Mouse (Mus musculus) kidney, embryonic 14.5 days (tissue): ENCODE measurements around the gene Supt3. TPM values are rescaled to one million over a fixed set of nuclear protein-coding genes. Genes with fewer than 3 reads are reported as not detected.

ENCODE experiments used
- ATAC-seq: fragments of 200-750 bp; cut with Nextera tagmentation; 2 replicates; pipeline ENCODE4 v1.8.0; 2017; ENCODE audit warnings: moderate number of reproducible peaks, mild to moderate bottlenecking, moderate TSS enrichment, moderate library complexity; ENCODE audit not compliant: low FRiP score, low TSS enrichment
- H3K27ac ChIP-seq: fragments of 300-500 bp; sonication (generic); 2 replicates; pipeline ENCODE4 v1.5.1; 2014; ENCODE audit warnings: low read depth, mild to moderate bottlenecking, low read length, moderate library complexity, mixed read lengths
- H3K27me3 ChIP-seq: fragments of 300-500 bp; sonication (generic); 2 replicates; pipeline ENCODE4 v1.6.1; 2014; ENCODE audit warnings: mild to moderate bottlenecking, low read length; ENCODE audit not compliant: control insufficient read depth, insufficient read depth
- H3K36me3 ChIP-seq: fragments of 300-500 bp; sonication (generic); 2 replicates; pipeline ENCODE4 v1.6.1; 2014; ENCODE audit warnings: low read length, mixed read lengths; ENCODE audit not compliant: control insufficient read depth, insufficient read depth
- H3K4me1 ChIP-seq: fragments of 300-500 bp; sonication (generic); 2 replicates; pipeline ENCODE4 v1.6.1; 2014; ENCODE audit warnings: low read length, mixed read lengths; ENCODE audit not compliant: control insufficient read depth, insufficient read depth
- H3K4me2 ChIP-seq: fragments of 300-500 bp; sonication (generic); replicated peaks from 2 replicates; pipeline ENCODE4 v1.6.1; 2014; ENCODE audit warnings: low read depth, mild to moderate bottlenecking, low read length
- H3K4me3 ChIP-seq: fragments of 300-500 bp; sonication (generic); 2 replicates; pipeline ENCODE4 v1.5.1; 2014; ENCODE audit warnings: mild to moderate bottlenecking, low read length
- H3K9ac ChIP-seq: fragments of 300-500 bp; sonication (generic); 2 replicates; pipeline ENCODE4 v1.6.1; 2014; ENCODE audit warnings: low read depth, mild to moderate bottlenecking, low read length, moderate library complexity
- H3K9me3 ChIP-seq: fragments of 300-500 bp; sonication (generic); 2 replicates; pipeline ENCODE4 v1.6.1; 2016; ENCODE audit warnings: low read length; ENCODE audit not compliant: control insufficient read depth
- WGBS: fragments of 180-500 bp; shearing (Covaris S2); extraction: QIAGEN DNeasy Blood & Tissue Kit; methylation state at CpG from one replicate; pipeline ENCODE4 v1.1.7; 2014; 5-methylcytosine and 5-hydroxymethylcytosine counted together
- polyA plus RNA-seq: library from polyadenylated mRNA; unstranded; fragments of >200 nt; fragmentation: Nextera tagmentation; extraction: Ambion mirVana; gene quantifications from 2 replicates; pipeline ENCODE4 v1.2.1, GENCODE M21; 2014

Supt3 gene
- polyA plus RNA-seq, 1 experiment from 2014 or later = 26.5 TPM

DNA sequence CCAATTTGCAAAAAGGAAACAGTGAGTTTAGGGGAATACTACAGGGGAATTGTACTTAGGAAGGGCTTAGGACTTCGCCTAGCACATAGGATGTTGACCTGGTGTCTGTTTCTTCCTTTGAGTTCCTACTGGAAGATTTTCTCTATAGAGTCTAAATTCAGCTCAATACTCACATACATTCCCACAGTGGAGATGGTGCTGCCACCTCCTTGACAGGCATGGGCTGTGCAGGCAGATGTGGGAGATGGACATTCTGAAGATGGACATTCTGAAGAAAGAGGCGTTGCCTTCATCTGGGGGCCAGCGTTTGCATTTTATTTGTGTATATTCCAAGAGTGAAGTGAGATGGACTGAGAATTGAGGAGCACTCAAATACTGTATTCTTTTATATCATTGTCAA, 269.6 kb downstream of the Supt3 start:
- no peak overlapping the region for H3K4me2 ChIP-seq
- WGBS = 93% methylated on average over 3 of the region's 3 CpGs
- H3K27ac ChIP-seq = no peak overlapping the region
- H3K36me3 ChIP-seq = no peaks in the 10 kb centered on the region
- H3K9ac ChIP-seq = no peak overlapping the region
- H3K4me3 ChIP-seq = no peak overlapping the region
- no peak for ATAC-seq
- H3K9me3 ChIP-seq = no peaks in the 10 kb centered on the region
- no peaks in the 10 kb centered on the region for H3K27me3 ChIP-seq
- no peaks in the 10 kb centered on the region for H3K4me1 ChIP-seq

DNA sequence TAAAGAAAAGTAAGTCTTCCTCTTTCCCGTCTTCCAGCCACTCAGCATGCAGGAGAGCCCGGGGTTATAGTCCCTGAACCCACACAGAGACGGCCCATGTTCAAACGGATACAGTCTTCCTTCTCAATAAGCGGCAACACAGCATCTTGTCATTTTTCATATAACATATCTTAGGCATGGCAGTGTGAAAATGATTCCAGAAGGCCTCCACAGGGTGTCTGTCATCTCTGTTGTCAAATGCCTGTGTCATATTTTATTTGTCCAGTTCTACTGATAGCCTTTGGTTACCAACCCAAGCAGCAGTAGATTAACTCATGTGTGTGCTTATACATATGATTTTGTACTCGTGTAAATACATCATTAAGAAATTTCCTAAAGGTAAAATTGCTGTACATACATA, 270.3 kb downstream of the Supt3 start:
- ATAC-seq = no peak
- Histone ChIP-seq H3K27me3 (no peaks in the 10 kb centered on the region), H3K9ac (no peak overlapping the region), H3K4me3 (no peak overlapping the region), H3K4me1 (no peaks in the 10 kb centered on the region), H3K27ac (no peak overlapping the region), H3K36me3 (no peaks in the 10 kb centered on the region), H3K9me3 (no peaks in the 10 kb centered on the region), H3K4me2 (no peak overlapping the region)
- WGBS = 89% methylated on average over 6 of the region's 6 CpGs

DNA sequence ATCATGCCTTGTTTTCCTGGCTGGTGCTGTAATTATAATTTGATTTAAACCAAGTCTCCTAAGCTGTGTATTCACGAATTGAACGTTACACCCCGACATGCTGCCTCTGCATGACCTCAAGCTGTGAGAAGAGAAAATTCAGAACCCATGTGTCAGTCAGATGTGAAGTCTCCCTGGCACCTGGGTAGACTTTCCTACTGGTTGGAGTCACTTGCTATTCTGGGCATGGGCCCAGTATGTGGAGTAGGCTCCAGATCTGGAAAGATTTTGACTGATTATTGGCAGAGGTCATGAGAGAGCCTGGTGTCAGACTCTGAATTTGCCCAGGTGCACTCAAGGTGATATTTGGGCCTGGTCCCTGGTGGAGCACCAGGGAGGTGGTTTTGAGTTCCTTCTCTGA, 275.0 kb downstream of the Supt3 start:
- no peak overlapping the region for H3K4me2 ChIP-seq

DNA sequence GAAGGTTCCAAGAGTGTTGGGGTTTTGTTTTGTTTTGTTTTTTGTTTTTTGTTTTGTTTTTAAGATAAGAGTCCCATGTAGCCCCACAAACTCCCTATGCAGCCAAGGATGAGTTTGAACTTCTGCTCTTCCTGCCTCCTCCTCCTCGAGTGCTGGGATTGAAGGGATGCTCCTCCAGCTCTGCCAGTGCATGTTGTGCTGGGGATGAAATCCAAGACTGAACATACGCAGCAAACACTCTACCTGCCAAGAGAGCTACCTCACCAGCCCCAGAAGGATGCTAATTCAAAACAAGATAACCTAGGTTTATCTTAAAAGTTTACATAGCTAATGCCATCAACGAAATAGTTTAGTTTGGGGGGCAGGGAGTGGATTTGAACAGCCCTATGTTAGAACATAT, 276.4 kb downstream of the Supt3 start:
- H3K9ac ChIP-seq = no peak overlapping the region
- H3K27me3 ChIP-seq = no peaks in the 10 kb centered on the region
- no peaks in the 10 kb centered on the region for H3K4me1 ChIP-seq
- H3K27ac ChIP-seq = no peak overlapping the region
- H3K36me3 ChIP-seq = no peaks in the 10 kb centered on the region
- H3K9me3 ChIP-seq = no peaks in the 10 kb centered on the region
- WGBS = 89% methylated on average over 3 of the region's 3 CpGs
- ATAC-seq = no peak
- H3K4me2 ChIP-seq = no peak overlapping the region
- no peak overlapping the region for H3K4me3 ChIP-seq

More for the DNA sequence above, 275.0 kb downstream of the Supt3 start:
- no peak overlapping the region for H3K9ac ChIP-seq
- H3K4me1 ChIP-seq = no peaks in the 10 kb centered on the region
- ATAC-seq = no peak
- no peaks in the 10 kb centered on the region for H3K27me3 ChIP-seq
- H3K27ac ChIP-seq = no peak overlapping the region
- WGBS = 86% methylated on average over 3 of the region's 3 CpGs
- H3K4me3 ChIP-seq = no peak overlapping the region
- no peaks in the 10 kb centered on the region for H3K36me3 ChIP-seq
- H3K9me3 ChIP-seq = no peaks in the 10 kb centered on the region

DNA sequence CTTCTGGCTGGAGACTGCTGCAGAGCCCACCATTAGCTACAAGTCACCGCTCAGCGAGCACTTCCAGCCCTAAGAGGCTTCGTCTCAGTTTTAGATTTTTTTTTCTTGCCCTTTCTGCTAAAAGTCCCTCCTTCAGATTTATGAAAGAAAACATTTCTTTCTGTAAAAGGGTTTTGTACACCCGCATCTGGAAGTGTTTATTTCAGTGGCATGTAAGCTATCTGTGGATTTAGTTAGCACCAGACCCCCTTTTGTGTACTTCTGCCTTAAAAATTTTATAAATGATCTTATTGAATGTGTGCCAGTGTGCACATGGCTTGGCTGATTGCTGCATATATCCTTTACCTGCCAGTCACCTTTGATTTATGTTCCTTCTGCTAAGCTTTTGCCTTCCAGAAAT, 277.6 kb downstream of the Supt3 start:
- no peaks in the 10 kb centered on the region for H3K4me1 ChIP-seq
- no peak for ATAC-seq
- H3K4me3 ChIP-seq = no peak overlapping the region
- H3K9ac ChIP-seq = no peak overlapping the region
- no peak overlapping the region for H3K27ac ChIP-seq
- no peaks in the 10 kb centered on the region for H3K27me3 ChIP-seq
- no peaks in the 10 kb centered on the region for H3K36me3 ChIP-seq
- 70% methylated on average over 4 of the region's 4 CpGs for WGBS
- H3K9me3 ChIP-seq = no peaks in the 10 kb centered on the region
- H3K4me2 ChIP-seq = no peak overlapping the region

DNA sequence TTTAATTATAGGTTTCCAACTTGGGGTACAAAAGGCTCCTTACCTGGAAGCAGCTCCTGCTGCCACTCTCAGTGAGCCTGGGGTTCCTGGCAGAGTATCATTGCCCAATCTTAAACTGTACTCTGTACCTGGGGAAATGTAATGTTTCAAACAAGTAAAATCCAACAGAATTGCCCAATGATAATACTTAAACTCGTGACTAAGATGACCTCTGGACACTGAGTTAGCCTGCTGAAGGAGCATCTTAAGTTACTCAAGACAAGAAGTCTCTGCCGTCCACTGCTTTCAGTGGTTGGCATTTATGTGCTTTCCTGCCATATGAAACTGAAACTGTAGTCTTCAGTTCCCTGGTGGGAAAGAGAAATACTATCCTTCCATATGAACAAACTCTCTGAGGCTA, 279.9 kb downstream of the Supt3 start:
- ATAC-seq = no peak

DNA sequence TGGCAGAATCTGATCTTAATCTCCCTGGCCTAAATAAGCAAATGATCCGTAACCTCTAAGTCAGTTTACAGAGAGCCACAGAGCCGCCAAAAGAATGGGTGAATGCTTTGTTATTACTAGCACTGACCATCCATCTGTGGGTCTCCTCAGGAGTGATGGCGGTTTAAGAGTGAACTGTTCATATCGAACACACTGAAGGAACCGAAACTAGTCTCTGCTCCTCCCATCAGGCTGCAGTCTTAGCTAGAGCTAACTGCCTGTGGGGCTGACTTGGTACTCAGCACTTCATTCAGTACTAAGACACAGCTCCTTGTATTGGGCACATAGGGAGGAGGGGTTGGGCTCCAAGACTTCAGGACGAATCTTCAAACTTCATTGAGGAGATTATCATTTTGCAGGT, 280.8 kb downstream of the Supt3 start:
- Histone ChIP-seq H3K4me3 (no peak overlapping the region), H3K4me2 (no peak overlapping the region), H3K4me1 (no peaks in the 10 kb centered on the region), H3K27me3 (no peaks in the 10 kb centered on the region), H3K36me3 (no peaks in the 10 kb centered on the region), H3K9ac (no peak overlapping the region), H3K27ac (no peak overlapping the region), H3K9me3 (no peaks in the 10 kb centered on the region)
- WGBS = 75% methylated on average over 6 of the region's 6 CpGs
- ATAC-seq = no peak

More for the DNA sequence above, 279.9 kb downstream of the Supt3 start:
- H3K4me1 ChIP-seq = no peaks in the 10 kb centered on the region
- no peaks in the 10 kb centered on the region for H3K36me3 ChIP-seq
- WGBS = 41% methylated on average over 2 of the region's 2 CpGs
- no peaks in the 10 kb centered on the region for H3K9me3 ChIP-seq
- no peak overlapping the region for H3K27ac ChIP-seq
- no peak overlapping the region for H3K4me3 ChIP-seq
- H3K27me3 ChIP-seq = no peaks in the 10 kb centered on the region
- no peak overlapping the region for H3K9ac ChIP-seq
- no peak overlapping the region for H3K4me2 ChIP-seq

DNA sequence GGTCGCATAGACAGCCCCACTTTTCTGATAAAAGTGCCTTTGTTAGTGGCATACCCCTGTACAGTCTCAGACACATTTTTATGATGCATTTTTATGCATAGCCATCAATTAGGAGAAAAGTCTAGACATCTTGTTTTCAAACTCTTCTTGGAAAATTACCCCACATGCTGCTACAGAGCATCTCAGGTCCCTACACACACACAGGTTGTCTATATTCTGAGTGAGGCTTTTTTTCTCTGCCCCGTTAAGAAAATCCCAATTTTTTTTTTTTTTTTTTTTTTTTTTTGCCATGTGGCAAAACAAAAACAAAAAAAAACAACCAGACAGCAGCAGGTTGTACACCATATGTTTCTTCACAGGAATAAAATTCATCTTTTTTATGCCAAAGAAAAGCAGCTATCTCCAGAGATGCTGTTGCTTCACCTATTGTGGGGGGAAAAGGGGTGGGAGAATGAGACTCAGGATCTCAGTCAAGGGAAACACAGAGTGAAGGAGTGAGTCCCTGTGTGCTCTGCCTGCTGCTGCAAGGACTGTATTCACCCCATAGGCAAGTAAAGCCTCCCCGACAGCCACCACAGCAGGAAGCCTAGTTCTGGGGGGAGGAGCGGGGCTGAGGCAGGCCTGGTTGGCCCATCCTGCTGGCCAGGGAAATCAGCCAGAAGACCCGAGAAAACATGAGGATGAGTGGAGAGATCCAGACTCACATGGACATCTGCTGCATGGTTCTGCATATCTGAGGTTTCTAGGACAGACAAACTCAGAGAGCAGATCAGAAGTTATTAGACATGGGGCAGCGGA, 281.8 kb downstream of the Supt3 start:
- no peak for ATAC-seq
- Histone ChIP-seq H3K36me3 (no peaks in the 10 kb centered on the region), H3K4me2 (no peak overlapping the region), H3K4me3 (no peak overlapping the region), H3K9ac (no peak overlapping the region), H3K4me1 (no peaks in the 10 kb centered on the region), H3K27ac (no peak overlapping the region), H3K9me3 (no peaks in the 10 kb centered on the region), H3K27me3 (no peaks in the 10 kb centered on the region)
- 64% methylated on average over 6 of the region's 6 CpGs for WGBS

DNA sequence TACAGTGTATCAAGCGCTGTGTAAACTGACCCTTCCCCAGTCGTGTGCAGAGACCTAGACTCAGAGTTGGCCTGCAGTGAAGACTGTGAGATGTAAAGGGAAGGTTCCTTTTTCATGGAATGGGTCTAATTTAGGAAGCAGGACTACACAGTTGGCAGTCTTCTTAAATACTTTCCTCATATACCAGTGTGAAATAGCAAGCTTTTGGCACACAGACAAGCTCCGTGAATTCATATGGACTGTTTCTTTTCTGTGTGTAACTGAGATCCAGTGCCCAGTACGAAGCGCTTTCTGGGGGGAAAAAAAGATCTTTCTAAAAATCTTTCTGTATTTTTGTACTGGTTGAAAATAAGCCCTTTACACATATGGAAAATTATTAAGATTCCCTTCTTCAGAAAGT, 286.8 kb downstream of the Supt3 start:
- Histone ChIP-seq H3K27ac (no peak overlapping the region), H3K4me1 (no peaks in the 10 kb centered on the region), H3K9me3 (no peaks in the 10 kb centered on the region), H3K27me3 (no peaks in the 10 kb centered on the region), H3K9ac (no peak overlapping the region), H3K4me3 (no peak overlapping the region), H3K36me3 (no peaks in the 10 kb centered on the region), H3K4me2 (no peak overlapping the region)
- no peak for ATAC-seq
- 77% methylated on average over 5 of the region's 5 CpGs for WGBS
